Mouse (Mus musculus) Patski (cell line): ENCODE data around the gene Opn3. TPM values are rescaled to one million over a fixed set of nuclear protein-coding genes. Genes with fewer than 3 reads are reported as not detected.
A peak's percentile ranks its signal among the peaks of the same experiment; 100 is the strongest.

Experiments used
- ATAC-seq: fragments of 100-300 bp; one replicate; pipeline ENCODE4 v1.8.0; 2021
- CTCF ChIA-PET: fragments of 350-600 bp; sonication (Branson Sonifier 250); formaldehyde crosslinking; loops from one replicate; lab custom pipeline; 2022; ENCODE audit warnings: inconsistent platforms; lab: Charles Lee
- POLR2A ChIA-PET: fragments of 350-600 bp; sonication (Branson Sonifier 250); formaldehyde crosslinking; loops from one replicate; lab custom pipeline; 2022; ENCODE audit warnings: antibody characterized with exemption, inconsistent platforms; lab: Charles Lee
- DNase-seq: peaks from one replicate; pipeline ENCODE4 v3.0.0-alpha.2; 2011; ENCODE audit warnings: low read depth, low spot score
- H3K27me3 ChIP-seq: fragments of 371-371 bp; one replicate; pipeline ENCODE4 v1.5.1; 2021
- CTCF ChIP-seq: fragments of 100-300 bp; IDR thresholded peaks from one replicate; pipeline ENCODE4 v1.5.1; 2021
- in situ Hi-C: fragments of 300-500 bp; cut with MboI; formaldehyde crosslinking; loops from 3 replicates; pipeline ENCODE4 v1.11.1; 2018; ENCODE audit warnings: low pct_unique_long_range_greater_than_20kb, mixed read lengths
- polyA plus RNA-seq: library from polyadenylated mRNA; unstranded; gene quantifications from one replicate; pipeline ENCODE4 v1.2.3, GENCODE M21; 2021

Gene Opn3
- polyA plus RNA-seq, 1 experiment from 2014 or later, result 0.58 TPM

- H3K27me3 ChIP-seq, result no peaks in the 10 kb centered on the region
- no peak for TF ChIP-seq CTCF
- no peak for DNase-seq
- ATAC-seq, result peak; percentile 26
- ChIA-PET POLR2A (no interaction called here), CTCF (interaction anchor here (1.2 to 1.6 kb wide), 2 partner anchors 14 to 23 kb away, joined by 3 to 4 read pairs; no protein-coding TSS in a partner anchor)
- in situ Hi-C loops, result loop anchor here (5.0 kb wide), 2 partner anchors 66 to 189 kb away; partner anchors contain the start of genes Exo1 and Fh1
Measured at GRCm38 (mm10) chr1:175692997-175693361, 403 bp upstream of the Opn3 start.

GRCm38 (mm10) chr1:175691686-175692245 is 810 bp downstream of the Opn3 start:
- TF ChIP-seq CTCF, result no peak
- POLR2A ChIA-PET, result no interaction called here
- DNase-seq (no peak), ATAC-seq (no peak)
- CTCF ChIA-PET, result interaction anchor here (1.6 kb wide), 1 partner anchor 22 kb away, joined by 4 read pairs; no protein-coding TSS in a partner anchor
- no peaks in the 10 kb centered on the region for H3K27me3 ChIP-seq
- in situ Hi-C loops, result loop anchor here (5.0 kb wide), 2 partner anchors 64 to 191 kb away; partner anchors contain the start of genes Exo1 and Fh1

GRCm38 (mm10) chr1:175680995-175681394 is 11.6 kb downstream of the Opn3 start:
- in situ Hi-C loops, result no loop called here
- ChIA-PET CTCF (interaction anchor here (1.1 kb wide), 1 partner anchor 10 kb away, joined by 3 read pairs; no protein-coding TSS in a partner anchor), POLR2A (no interaction called here)
- DNase-seq, result no peak
- no peak for TF ChIP-seq CTCF
- no peaks in the 10 kb centered on the region for H3K27me3 ChIP-seq
- ATAC-seq, result no peak

- CTCF ChIA-PET, result no interaction called here
- no peak for ATAC-seq
- POLR2A ChIA-PET, result no interaction called here
- DNase-seq, result no peak
- no peaks in the 10 kb centered on the region for H3K27me3 ChIP-seq
- in situ Hi-C loops, result loop anchor here (10.0 kb wide), 1 partner anchor 247 kb away; the partner anchor contains the start of gene Gm38100
- no peak for TF ChIP-seq CTCF
Measured at GRCm38 (mm10) chr1:175677459-175677858, 15.1 kb downstream of the Opn3 start.

- DNase-seq, result no peak
- POLR2A ChIA-PET, result no interaction called here
- ATAC-seq, result no peak
- TF ChIP-seq CTCF, result no peak
- in situ Hi-C loops, result loop anchor here (10.0 kb wide), 1 partner anchor 250 kb away; the partner anchor contains the start of gene Gm38100
- H3K27me3 ChIP-seq, result no peaks in the 10 kb centered on the region
- CTCF ChIA-PET, result no interaction called here
Measured at GRCm38 (mm10) chr1:175675116-175675515, 17.5 kb downstream of the Opn3 start.

GRCm38 (mm10) chr1:175673563-175674325 is 18.8 kb downstream of the Opn3 start:
- H3K27me3 ChIP-seq, result no peaks in the 10 kb centered on the region
- ChIA-PET CTCF (interaction anchor here (1.3 to 1.8 kb wide), 2 partner anchors 9 to 16 kb away, joined by 3 to 7 read pairs; no protein-coding TSS in a partner anchor), POLR2A (no interaction called here)
- in situ Hi-C loops, result loop anchor here (10.0 to 25.0 kb wide), 2 partner anchors 251 to 1086 kb away; partner anchors contain the start of gene Gm38100
- ATAC-seq (no peak), DNase-seq (no peak)
- no peak for TF ChIP-seq CTCF

DNA sequence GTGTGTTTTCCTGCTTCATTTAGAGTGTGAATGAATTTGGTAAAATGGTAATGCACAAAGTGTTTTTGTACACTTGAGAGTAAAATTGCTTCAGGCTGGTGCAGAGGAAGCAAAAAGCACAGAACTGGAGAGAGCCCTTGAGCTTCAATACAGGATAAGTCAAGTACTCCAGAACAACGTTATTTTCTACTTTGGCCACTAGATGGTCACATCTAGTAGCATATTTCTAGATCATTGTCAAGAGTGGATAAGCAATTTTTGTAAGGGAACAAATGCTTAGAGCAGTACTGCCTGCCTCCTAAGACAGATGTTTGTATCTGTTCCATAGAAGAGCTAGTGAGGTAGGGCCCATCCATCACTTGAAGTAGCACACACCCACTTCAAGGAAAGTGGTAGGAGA is 20.9 kb downstream of the Opn3 start:
- no peak for DNase-seq
- CTCF ChIA-PET, result interaction anchor here (0.9 to 1.2 kb wide), 5 partner anchors 9 to 30 kb away, joined by 3 to 5 read pairs (median 3); no protein-coding TSS in a partner anchor
- TF ChIP-seq CTCF, result peak; percentile 39
- in situ Hi-C loops, result loop anchor here (10.0 to 25.0 kb wide), 2 partner anchors 253 to 1084 kb away; partner anchors contain the start of gene Gm38100
- H3K27me3 ChIP-seq, result no peaks in the 10 kb centered on the region
- no peak for ATAC-seq
- POLR2A ChIA-PET, result no interaction called here

GRCm38 (mm10) chr1:175670042-175670441 is 22.5 kb downstream of the Opn3 start:
- H3K27me3 ChIP-seq, result no peaks in the 10 kb centered on the region
- ATAC-seq (no peak), DNase-seq (no peak)
- POLR2A ChIA-PET, result no interaction called here
- CTCF ChIA-PET, result interaction anchor here (0.8 to 1.5 kb wide), 5 partner anchors 18 to 1075 kb away, joined by 3 to 4 read pairs (median 3); partner anchors contain the start of genes Chml and Opn3
- no peak for TF ChIP-seq CTCF
- in situ Hi-C loops, result loop anchor here (10.0 to 25.0 kb wide), 2 partner anchors 255 to 1083 kb away; partner anchors contain the start of gene Gm38100

- ChIA-PET POLR2A (no interaction called here), CTCF (interaction anchor here (0.8 to 1.5 kb wide), 4 partner anchors 18 to 1075 kb away, joined by 3 to 4 read pairs (median 4); partner anchors contain the start of genes Chml and Opn3)
- no peak for TF ChIP-seq CTCF
- in situ Hi-C loops, result loop anchor here (5.0 to 25.0 kb wide), 2 partner anchors 617 to 1082 kb away; no protein-coding TSS in a partner anchor
- H3K27me3 ChIP-seq, result no peaks in the 10 kb centered on the region
- no peak for DNase-seq
- ATAC-seq, result no peak
Measured at GRCm38 (mm10) chr1:175669456-175669855, 23.1 kb downstream of the Opn3 start.
